Mouse (Mus musculus): ENCODE data around the gene Hes1. TPM values are rescaled to one million over a fixed set of nuclear protein-coding genes. Genes with fewer than 3 reads are reported as not detected.
"Not testable (repeated sequence)": the region's sequence is repeated elsewhere in the genome, so short reads cannot be mapped to it uniquely, and the experiment has no call there.

The Hes1 gene
- polyA plus RNA-seq, 1 experiment from 2014 or later: 68.1 TPM

GRCm38 (mm10) chr16:30102982-30103381 lies 38.8 kb downstream of the Hes1 start:
- H3K27me3 ChIP-seq (ENCODE audit: control insufficient read depth, insufficient read depth, low read length): no peaks in the 10 kb centered on the region
- no peak overlapping the region for H3K4me3 ChIP-seq (ENCODE audit: low read depth, low read length)
- no peak overlapping the region for H3K4me2 ChIP-seq (ENCODE audit: low read depth, low read length)
- H3K36me3 ChIP-seq (replicated peaks; ENCODE audit: control insufficient read depth, insufficient read depth, low read depth, low read length): no peaks in the 10 kb centered on the region
- peak; percentile 57 for DNase-seq (ENCODE audit: low spot score)
- WGBS: 10% methylated on average over 3 of the region's 3 CpGs
- no peak overlapping the region for H3K9ac ChIP-seq (replicated peaks; ENCODE audit: low read length)
- no peaks in the 10 kb centered on the region for H3K9me3 ChIP-seq (replicated peaks; ENCODE audit: control insufficient read depth, low read length)
- ATAC-seq (replicated peaks; ENCODE audit: insufficient number of reproducible peaks, low FRiP score, low TSS enrichment, low read depth): no peak
- no peaks in the 10 kb centered on the region for H3K4me1 ChIP-seq (ENCODE audit: control insufficient read depth, insufficient read depth, low read length)
- peak overlapping the region; percentile 22; the same call in 1 of the 2 replicates for H3K27ac ChIP-seq (replicated peaks; ENCODE audit: low read depth, low read length)

- peak; percentile 63 for ATAC-seq (replicated peaks; ENCODE audit: insufficient number of reproducible peaks, low FRiP score, low TSS enrichment, low read depth)
- no peak overlapping the region for H3K4me2 ChIP-seq (ENCODE audit: low read depth, low read length)
Observed at GRCm38 (mm10) chr16:30103495-30103894, 39.3 kb downstream of the Hes1 start.

GRCm38 (mm10) chr16:30104363-30104762 lies 40.2 kb downstream of the Hes1 start:
- Histone ChIP-seq H3K36me3 (replicated peaks; ENCODE audit: control insufficient read depth, insufficient read depth, low read depth, low read length) (no peaks in the 10 kb centered on the region), H3K9me3 (replicated peaks; ENCODE audit: control insufficient read depth, low read length) (no peaks in the 10 kb centered on the region), H3K4me3 (ENCODE audit: low read depth, low read length) (no peak overlapping the region), H3K27ac (replicated peaks; ENCODE audit: low read depth, low read length) (no peak overlapping the region), H3K9ac (replicated peaks; ENCODE audit: low read length) (no peak overlapping the region), H3K4me1 (ENCODE audit: control insufficient read depth, insufficient read depth, low read length) (no peaks in the 10 kb centered on the region), H3K27me3 (ENCODE audit: control insufficient read depth, insufficient read depth, low read length) (no peaks in the 10 kb centered on the region), H3K4me2 (ENCODE audit: low read depth, low read length) (no peak overlapping the region)
- WGBS: 89% methylated on average over 3 of the region's 3 CpGs
- peak; percentile 40; the same call in 1 of the 2 replicates for ATAC-seq (replicated peaks; ENCODE audit: insufficient number of reproducible peaks, low FRiP score, low TSS enrichment, low read depth)
- DNase-seq (ENCODE audit: low spot score): no peak

More at GRCm38 (mm10) chr16:30103495-30103894, 39.3 kb downstream of the Hes1 start:
- Histone ChIP-seq H3K4me3 (ENCODE audit: low read depth, low read length) (no peak overlapping the region), H3K36me3 (replicated peaks; ENCODE audit: control insufficient read depth, insufficient read depth, low read depth, low read length) (no peaks in the 10 kb centered on the region), H3K9me3 (replicated peaks; ENCODE audit: control insufficient read depth, low read length) (no peaks in the 10 kb centered on the region), H3K27me3 (ENCODE audit: control insufficient read depth, insufficient read depth, low read length) (no peaks in the 10 kb centered on the region), H3K9ac (replicated peaks; ENCODE audit: low read length) (no peak overlapping the region), H3K27ac (replicated peaks; ENCODE audit: low read depth, low read length) (no peak overlapping the region), H3K4me1 (ENCODE audit: control insufficient read depth, insufficient read depth, low read length) (no peaks in the 10 kb centered on the region)
- WGBS: 24% methylated on average over 6 of the region's 6 CpGs
- DNase-seq (ENCODE audit: low spot score): peak; percentile 72

GRCm38 (mm10) chr16:30105476-30105875 lies 41.3 kb downstream of the Hes1 start:
- H3K4me3 ChIP-seq (ENCODE audit: low read depth, low read length): no peak overlapping the region
- no peak for DNase-seq (ENCODE audit: low spot score)
- H3K4me1 ChIP-seq (ENCODE audit: control insufficient read depth, insufficient read depth, low read length): no peaks in the 10 kb centered on the region
- 85% methylated on average over 7 of the region's 7 CpGs for WGBS
- no peaks in the 10 kb centered on the region for H3K36me3 ChIP-seq (replicated peaks; ENCODE audit: control insufficient read depth, insufficient read depth, low read depth, low read length)
- no peaks in the 10 kb centered on the region; the same call in 1 of the 2 replicates for H3K9me3 ChIP-seq (replicated peaks; ENCODE audit: control insufficient read depth, low read length)
- H3K27me3 ChIP-seq (ENCODE audit: control insufficient read depth, insufficient read depth, low read length): no peaks in the 10 kb centered on the region
- no peak overlapping the region for H3K4me2 ChIP-seq (ENCODE audit: low read depth, low read length)
- no peak overlapping the region for H3K9ac ChIP-seq (replicated peaks; ENCODE audit: low read length)
- ATAC-seq (replicated peaks; ENCODE audit: insufficient number of reproducible peaks, low FRiP score, low TSS enrichment, low read depth): no peak
- no peak overlapping the region for H3K27ac ChIP-seq (replicated peaks; ENCODE audit: low read depth, low read length)

GRCm38 (mm10) chr16:30108167-30108566 lies 44.0 kb downstream of the Hes1 start:
- ATAC-seq (replicated peaks; ENCODE audit: insufficient number of reproducible peaks, low FRiP score, low TSS enrichment, low read depth); H3K9me3 ChIP-seq (replicated peaks; ENCODE audit: control insufficient read depth, low read length); DNase-seq (ENCODE audit: low spot score); H3K4me3 ChIP-seq (ENCODE audit: low read depth, low read length); H3K27ac ChIP-seq (replicated peaks; ENCODE audit: low read depth, low read length); H3K27me3 ChIP-seq (ENCODE audit: control insufficient read depth, insufficient read depth, low read length); H3K36me3 ChIP-seq (replicated peaks; ENCODE audit: control insufficient read depth, insufficient read depth, low read depth, low read length); H3K4me2 ChIP-seq (ENCODE audit: low read depth, low read length); H3K4me1 ChIP-seq (ENCODE audit: control insufficient read depth, insufficient read depth, low read length); H3K9ac ChIP-seq (replicated peaks; ENCODE audit: low read length): not testable (repeated sequence)
- WGBS: 91% methylated on average over 11 of the region's 11 CpGs

- Histone ChIP-seq H3K4me1 (ENCODE audit: control insufficient read depth, insufficient read depth, low read length) (peaks cover 2% of the 10 kb centered on the region), H3K27me3 (ENCODE audit: control insufficient read depth, insufficient read depth, low read length) (no peaks in the 10 kb centered on the region), H3K27ac (replicated peaks; ENCODE audit: low read depth, low read length) (no peak overlapping the region), H3K9me3 (replicated peaks; ENCODE audit: control insufficient read depth, low read length) (no peaks in the 10 kb centered on the region; the same call in 1 of the 2 replicates), H3K4me3 (ENCODE audit: low read depth, low read length) (no peak overlapping the region), H3K36me3 (replicated peaks; ENCODE audit: control insufficient read depth, insufficient read depth, low read depth, low read length) (no peaks in the 10 kb centered on the region), H3K9ac (replicated peaks; ENCODE audit: low read length) (no peak overlapping the region), H3K4me2 (ENCODE audit: low read depth, low read length) (no peak overlapping the region)
- ATAC-seq (replicated peaks; ENCODE audit: insufficient number of reproducible peaks, low FRiP score, low TSS enrichment, low read depth) (no peak), DNase-seq (ENCODE audit: low spot score) (no peak)
- WGBS: 94% methylated on average over 3 of the region's 3 CpGs
Observed at GRCm38 (mm10) chr16:30110466-30110865, 46.3 kb downstream of the Hes1 start.

GRCm38 (mm10) chr16:30111069-30111468 lies 46.9 kb downstream of the Hes1 start:
- Histone ChIP-seq H3K9me3 (replicated peaks; ENCODE audit: control insufficient read depth, low read length) (no peaks in the 10 kb centered on the region; the same call in 1 of the 2 replicates), H3K27me3 (ENCODE audit: control insufficient read depth, insufficient read depth, low read length) (no peaks in the 10 kb centered on the region), H3K4me3 (ENCODE audit: low read depth, low read length) (no peak overlapping the region), H3K4me2 (ENCODE audit: low read depth, low read length) (no peak overlapping the region), H3K27ac (replicated peaks; ENCODE audit: low read depth, low read length) (no peak overlapping the region), H3K36me3 (replicated peaks; ENCODE audit: control insufficient read depth, insufficient read depth, low read depth, low read length) (no peaks in the 10 kb centered on the region), H3K4me1 (ENCODE audit: control insufficient read depth, insufficient read depth, low read length) (peaks cover 2% of the 10 kb centered on the region), H3K9ac (replicated peaks; ENCODE audit: low read length) (no peak overlapping the region)
- no peak for DNase-seq (ENCODE audit: low spot score)
- ATAC-seq (replicated peaks; ENCODE audit: insufficient number of reproducible peaks, low FRiP score, low TSS enrichment, low read depth): no peak

- H3K27ac ChIP-seq (replicated peaks; ENCODE audit: low read depth, low read length): no peak overlapping the region
- peaks cover 2% of the 10 kb centered on the region for H3K4me1 ChIP-seq (ENCODE audit: control insufficient read depth, insufficient read depth, low read length)
- no peak for ATAC-seq (replicated peaks; ENCODE audit: insufficient number of reproducible peaks, low FRiP score, low TSS enrichment, low read depth)
- no peaks in the 10 kb centered on the region for H3K27me3 ChIP-seq (ENCODE audit: control insufficient read depth, insufficient read depth, low read length)
- 96% methylated on average over 2 of the region's 2 CpGs for WGBS
- H3K4me3 ChIP-seq (ENCODE audit: low read depth, low read length): no peak overlapping the region
- H3K36me3 ChIP-seq (replicated peaks; ENCODE audit: control insufficient read depth, insufficient read depth, low read depth, low read length): no peaks in the 10 kb centered on the region
- H3K9me3 ChIP-seq (replicated peaks; ENCODE audit: control insufficient read depth, low read length): no peaks in the 10 kb centered on the region; the same call in 1 of the 2 replicates
- no peak overlapping the region for H3K4me2 ChIP-seq (ENCODE audit: low read depth, low read length)
- no peak for DNase-seq (ENCODE audit: low spot score)
- H3K9ac ChIP-seq (replicated peaks; ENCODE audit: low read length): no peak overlapping the region
Observed at GRCm38 (mm10) chr16:30111566-30111965, 47.4 kb downstream of the Hes1 start.

Measured in embryonic facial prominence, embryonic 11.5 days (tissue).